Mouse (Mus musculus): ENCODE measurements at regions not wholly inside any gene's neighbourhood (a gene's known extent, or its start where the extent isn't known, plus 50 kb on each side); places are given as distances from the start of the nearest gene placed in this dataset.

DNA sequence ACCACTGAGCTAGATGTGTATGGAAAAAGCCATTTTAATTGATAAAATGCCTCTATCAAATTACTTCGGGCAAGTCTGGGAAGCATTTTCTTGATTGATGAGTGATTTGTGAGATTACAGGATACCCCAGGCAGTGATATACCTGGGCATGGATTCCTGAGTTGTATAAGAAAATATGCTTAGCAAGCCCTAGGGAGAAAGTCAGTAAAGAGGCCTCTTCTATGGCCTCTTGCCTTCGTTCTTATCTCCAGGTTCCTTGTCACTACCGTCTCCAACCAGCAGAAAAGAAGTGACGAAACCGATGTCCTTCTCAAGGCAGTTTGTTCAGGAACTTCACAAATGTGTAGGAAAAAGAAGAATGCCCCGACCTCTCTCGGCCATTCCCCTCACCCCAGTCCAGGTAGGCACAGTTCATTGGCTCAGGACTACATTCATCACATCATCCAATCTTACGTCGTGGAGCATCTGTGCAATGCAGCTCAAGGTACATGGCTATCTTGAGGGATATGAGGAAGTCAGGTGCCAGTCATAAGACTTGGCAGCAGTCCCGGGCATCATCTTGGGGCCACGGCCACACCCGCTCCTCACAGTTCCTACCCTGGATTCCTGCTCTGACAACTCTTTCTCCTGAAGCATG is 310.2 kb downstream of the Cdh11 start:
- TF ChIP-seq CTCF (IDR thresholded peaks at IDR 0.05): no peak
- Histone ChIP-seq H3K27ac (ENCODE audit: low read depth, low read length) (no peak overlapping the region), H3K36me3 (ENCODE audit: insufficient read depth, low read length) (no peaks in the 10 kb centered on the region), H3K4me3 (ENCODE audit: low read depth, low read length) (no peak overlapping the region), H3K9ac (replicated peaks; ENCODE audit: low read length, poor library complexity, severe bottlenecking) (no peak overlapping the region), H3K9me3 (ENCODE audit: low read length) (no peaks in the 10 kb centered on the region), H3K27me3 (ENCODE audit: insufficient read depth, low read length) (no peaks in the 10 kb centered on the region), H3K4me2 (ENCODE audit: low read depth, low read length, poor library complexity, severe bottlenecking) (no peak overlapping the region), H3K4me1 (ENCODE audit: insufficient read depth, low read length) (no peaks in the 10 kb centered on the region)
- 95% methylated on average over 12 of the region's 12 CpGs for WGBS
- ATAC-seq (ENCODE audit: low FRiP score) (no peak), DNase-seq (ENCODE audit: low spot score) (no peak)

- WGBS: 78% methylated on average over 2 of the region's 2 CpGs
- Histone ChIP-seq H3K9ac (replicated peaks; ENCODE audit: low read length, poor library complexity, severe bottlenecking) (no peak overlapping the region), H3K36me3 (ENCODE audit: insufficient read depth, low read length) (no peaks in the 10 kb centered on the region), H3K27ac (ENCODE audit: low read depth, low read length) (no peak overlapping the region), H3K4me3 (ENCODE audit: low read depth, low read length) (no peak overlapping the region), H3K9me3 (ENCODE audit: low read length) (no peaks in the 10 kb centered on the region), H3K27me3 (ENCODE audit: insufficient read depth, low read length) (no peaks in the 10 kb centered on the region), H3K4me2 (ENCODE audit: low read depth, low read length, poor library complexity, severe bottlenecking) (no peak overlapping the region), H3K4me1 (ENCODE audit: insufficient read depth, low read length) (no peaks in the 10 kb centered on the region)
- no peak for TF ChIP-seq CTCF (IDR thresholded peaks at IDR 0.05)
- DNase-seq (ENCODE audit: low spot score) (no peak), ATAC-seq (ENCODE audit: low FRiP score) (no peak)
These were observed 311.2 kb downstream of the Cdh11 start for GRCm38 (mm10) chr8:102474192-102474591.

GRCm38 (mm10) chr8:102471352-102471751 is 314.1 kb downstream of the Cdh11 start:
- Histone ChIP-seq H3K9me3 (ENCODE audit: low read length) (no peaks in the 10 kb centered on the region), H3K27me3 (ENCODE audit: insufficient read depth, low read length) (no peaks in the 10 kb centered on the region), H3K27ac (ENCODE audit: low read depth, low read length) (no peak overlapping the region), H3K9ac (replicated peaks; ENCODE audit: low read length, poor library complexity, severe bottlenecking) (no peak overlapping the region), H3K36me3 (ENCODE audit: insufficient read depth, low read length) (no peaks in the 10 kb centered on the region), H3K4me1 (ENCODE audit: insufficient read depth, low read length) (no peaks in the 10 kb centered on the region), H3K4me3 (ENCODE audit: low read depth, low read length) (no peak overlapping the region), H3K4me2 (ENCODE audit: low read depth, low read length, poor library complexity, severe bottlenecking) (no peak overlapping the region)
- DNase-seq (ENCODE audit: low spot score) (no peak), ATAC-seq (ENCODE audit: low FRiP score) (no peak)
- WGBS: 97% methylated on average over 1 of the region's 1 CpGs
- no peak for TF ChIP-seq CTCF (IDR thresholded peaks at IDR 0.05)

DNA sequence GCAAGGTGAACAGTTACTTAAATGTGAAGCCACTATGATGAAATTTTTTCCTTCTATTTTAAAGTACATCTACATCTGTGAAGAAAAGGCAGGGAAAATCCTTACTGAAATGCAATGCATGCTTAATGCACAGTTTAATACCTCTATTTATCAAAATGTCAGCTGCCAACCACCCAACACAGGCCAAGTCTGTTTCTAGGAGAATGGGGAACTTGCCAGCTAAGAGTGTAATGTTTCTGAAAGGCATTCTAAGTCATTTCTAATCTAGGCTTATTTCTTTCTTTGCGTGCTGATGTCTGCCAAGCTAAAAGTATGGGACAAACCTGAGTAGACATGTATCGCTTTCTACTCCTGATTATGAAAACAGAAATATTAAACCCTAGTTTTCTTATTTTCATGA is 322.8 kb downstream of the Cdh11 start:
- Histone ChIP-seq H3K36me3 (ENCODE audit: insufficient read depth, low read length) (no peaks in the 10 kb centered on the region), H3K9me3 (ENCODE audit: low read length) (no peaks in the 10 kb centered on the region), H3K27ac (ENCODE audit: low read depth, low read length) (no peak overlapping the region), H3K27me3 (ENCODE audit: insufficient read depth, low read length) (no peaks in the 10 kb centered on the region), H3K4me3 (ENCODE audit: low read depth, low read length) (no peak overlapping the region), H3K4me2 (ENCODE audit: low read depth, low read length, poor library complexity, severe bottlenecking) (no peak overlapping the region), H3K4me1 (ENCODE audit: insufficient read depth, low read length) (no peaks in the 10 kb centered on the region), H3K9ac (replicated peaks; ENCODE audit: low read length, poor library complexity, severe bottlenecking) (no peak overlapping the region)
- WGBS: 95% methylated on average over 2 of the region's 2 CpGs
- TF ChIP-seq CTCF (IDR thresholded peaks at IDR 0.05): no peak
- no peak for DNase-seq (ENCODE audit: low spot score)
- ATAC-seq (ENCODE audit: low FRiP score): no peak

GRCm38 (mm10) chr8:102443006-102443405 is 342.4 kb downstream of the Cdh11 start:
- Histone ChIP-seq H3K27ac (ENCODE audit: low read depth, low read length) (no peak overlapping the region), H3K9me3 (ENCODE audit: low read length) (no peaks in the 10 kb centered on the region), H3K27me3 (ENCODE audit: insufficient read depth, low read length) (no peaks in the 10 kb centered on the region), H3K4me3 (ENCODE audit: low read depth, low read length) (no peak overlapping the region), H3K4me1 (ENCODE audit: insufficient read depth, low read length) (no peaks in the 10 kb centered on the region), H3K4me2 (ENCODE audit: low read depth, low read length, poor library complexity, severe bottlenecking) (no peak overlapping the region), H3K36me3 (ENCODE audit: insufficient read depth, low read length) (no peaks in the 10 kb centered on the region), H3K9ac (replicated peaks; ENCODE audit: low read length, poor library complexity, severe bottlenecking) (no peak overlapping the region)
- WGBS: 88% methylated on average over 4 of the region's 4 CpGs
- no peak for ATAC-seq (ENCODE audit: low FRiP score)
- TF ChIP-seq CTCF (IDR thresholded peaks at IDR 0.05): no peak
- DNase-seq (ENCODE audit: low spot score): no peak

GRCm38 (mm10) chr8:102421828-102422227 is 363.6 kb downstream of the Cdh11 start:
- Histone ChIP-seq H3K4me2 (ENCODE audit: low read depth, low read length, poor library complexity, severe bottlenecking) (no peak overlapping the region), H3K27ac (ENCODE audit: low read depth, low read length) (no peak overlapping the region), H3K27me3 (ENCODE audit: insufficient read depth, low read length) (no peaks in the 10 kb centered on the region), H3K4me1 (ENCODE audit: insufficient read depth, low read length) (no peaks in the 10 kb centered on the region), H3K4me3 (ENCODE audit: low read depth, low read length) (no peak overlapping the region), H3K9me3 (ENCODE audit: low read length) (no peaks in the 10 kb centered on the region), H3K9ac (replicated peaks; ENCODE audit: low read length, poor library complexity, severe bottlenecking) (no peak overlapping the region), H3K36me3 (ENCODE audit: insufficient read depth, low read length) (no peaks in the 10 kb centered on the region)
- ATAC-seq (ENCODE audit: low FRiP score): no peak
- TF ChIP-seq CTCF (IDR thresholded peaks at IDR 0.05): no peak
- DNase-seq (ENCODE audit: low spot score): no peak
- WGBS: 51% methylated on average over 2 of the region's 2 CpGs
